Mouse (Mus musculus): ENCODE results near the gene Rb1. TPM values are rescaled to one million over a fixed set of nuclear protein-coding genes. Genes with fewer than 3 reads are reported as not detected.
A peak's percentile ranks its signal among the peaks of the same experiment; 100 is the strongest.

Rb1 gene
- polyA plus RNA-seq, 2 experiments = 15.6 to 29.6 TPM

DNA sequence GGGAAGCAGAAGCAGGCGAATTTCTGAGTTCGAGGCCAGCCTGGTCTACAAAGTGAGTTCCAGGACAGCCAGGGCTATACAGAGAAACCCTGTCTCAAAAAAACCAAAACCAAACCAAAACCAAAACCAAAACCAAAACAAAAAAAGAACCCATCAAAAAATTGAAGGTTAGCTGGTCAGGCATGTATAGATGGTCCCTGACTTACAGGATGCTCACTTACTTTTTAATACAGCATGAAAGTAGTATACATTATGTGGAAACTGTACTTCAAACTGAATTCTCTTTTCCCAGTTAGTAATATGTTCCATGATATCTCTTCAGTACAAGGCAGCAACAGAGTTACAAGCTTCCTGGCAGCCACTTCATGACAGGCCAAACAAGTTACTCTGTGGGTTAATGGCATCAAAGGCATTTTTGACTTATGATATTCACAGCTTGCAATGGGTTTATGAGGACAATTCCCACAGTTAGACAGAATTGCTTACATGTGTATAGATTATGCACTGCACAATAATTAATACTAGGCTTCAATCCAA is 81.5 kb downstream of the Rb1 start:
- no peak for ATAC-seq (ENCODE audit: low FRiP score, low read depth)
- Histone ChIP-seq H3K4me1 (ENCODE audit: control insufficient read depth, insufficient read depth, low read length) (no peaks in the 10 kb centered on the region), H3K4me2 (replicated peaks; ENCODE audit: low read depth, low read length, severe bottlenecking) (no peak overlapping the region), H3K9ac (ENCODE audit: low read depth, low read length, severe bottlenecking) (no peak overlapping the region), H3K4me3 (replicated peaks; ENCODE audit: low read length) (no peak overlapping the region), H3K27me3 (ENCODE audit: control insufficient read depth, insufficient read depth, low read length) (no peaks in the 10 kb centered on the region), H3K36me3 (ENCODE audit: control insufficient read depth, insufficient read depth, low read length) (peaks cover 4% of the 10 kb centered on the region; the same call in 1 of the 2 replicates), H3K27ac (replicated peaks; ENCODE audit: low read depth, low read length) (no peak overlapping the region), H3K9me3 (ENCODE audit: control insufficient read depth, low read length) (no peaks in the 10 kb centered on the region)
- WGBS = 95% methylated on average over 2 of the region's 2 CpGs
- DNase-seq (ENCODE audit: low spot score) = no peak
- no peak for TF ChIP-seq POLR2A (IDR thresholded peaks at IDR 0.05; ENCODE audit: borderline replicate concordance, extremely low read depth, insufficient read depth, insufficient read length)

DNA sequence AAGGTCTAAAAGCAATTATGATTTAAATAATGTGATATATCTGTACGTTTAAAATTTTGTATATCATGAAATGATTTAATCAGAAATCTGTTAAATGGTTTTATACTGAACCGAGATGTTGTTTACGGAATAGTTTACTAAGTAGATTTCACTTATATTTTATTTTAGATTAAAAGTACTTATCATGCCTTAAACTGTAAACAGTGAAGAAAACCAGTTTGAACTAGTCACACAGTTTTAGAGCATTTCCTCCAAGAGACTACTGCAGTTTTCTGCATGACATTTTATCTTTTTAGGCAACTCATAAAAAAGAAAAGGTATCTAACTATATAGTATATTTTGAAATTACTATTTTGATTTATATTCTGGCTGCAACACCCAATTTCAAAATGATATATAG is 85.8 kb downstream of the Rb1 start:
- ATAC-seq (ENCODE audit: low FRiP score, low read depth) (no peak), DNase-seq (ENCODE audit: low spot score) (peak; percentile 34)
- WGBS = 38% methylated on average over 3 of the region's 3 CpGs
- Histone ChIP-seq H3K27me3 (ENCODE audit: control insufficient read depth, insufficient read depth, low read length) (no peaks in the 10 kb centered on the region), H3K36me3 (ENCODE audit: control insufficient read depth, insufficient read depth, low read length) (peaks cover 4% of the 10 kb centered on the region; the same call in 1 of the 2 replicates), H3K27ac (replicated peaks; ENCODE audit: low read depth, low read length) (no peak overlapping the region), H3K9me3 (ENCODE audit: control insufficient read depth, low read length) (no peaks in the 10 kb centered on the region), H3K4me1 (ENCODE audit: control insufficient read depth, insufficient read depth, low read length) (peaks cover 13% of the 10 kb centered on the region), H3K4me2 (replicated peaks; ENCODE audit: low read depth, low read length, severe bottlenecking) (0 out of 2 replicates have a peak overlapping the region, but pooled peaks have one; percentile 17), H3K9ac (ENCODE audit: low read depth, low read length, severe bottlenecking) (no peak overlapping the region), H3K4me3 (replicated peaks; ENCODE audit: low read length) (0 out of 2 replicates have a peak overlapping the region, but pooled peaks have one; percentile 57)
- no peak for TF ChIP-seq POLR2A (IDR thresholded peaks at IDR 0.05; ENCODE audit: borderline replicate concordance, extremely low read depth, insufficient read depth, insufficient read length)

DNA sequence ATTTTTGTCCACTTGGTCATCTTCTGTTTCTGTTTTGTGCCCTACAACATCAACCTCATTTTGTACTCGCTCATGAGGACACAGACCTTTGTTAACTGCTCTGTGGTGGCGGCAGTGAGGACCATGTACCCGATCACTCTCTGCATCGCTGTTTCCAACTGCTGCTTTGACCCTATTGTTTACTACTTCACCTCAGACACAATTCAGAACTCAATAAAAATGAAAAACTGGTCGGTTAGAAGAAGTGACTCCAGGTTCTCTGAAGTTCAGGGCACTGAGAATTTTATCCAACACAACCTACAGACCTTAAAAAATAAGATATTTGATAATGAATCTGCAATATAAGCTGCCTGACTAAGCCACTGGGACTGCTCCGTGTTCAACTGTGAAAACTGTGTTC is 86.3 kb downstream of the Rb1 start:
- Histone ChIP-seq H3K27ac (replicated peaks; ENCODE audit: low read depth, low read length) (peak overlapping the region; percentile 95), H3K4me3 (replicated peaks; ENCODE audit: low read length) (peak overlapping the region; percentile 57), H3K9me3 (ENCODE audit: control insufficient read depth, low read length) (no peaks in the 10 kb centered on the region), H3K9ac (ENCODE audit: low read depth, low read length, severe bottlenecking) (peak overlapping the region; percentile 81), H3K27me3 (ENCODE audit: control insufficient read depth, insufficient read depth, low read length) (no peaks in the 10 kb centered on the region), H3K4me2 (replicated peaks; ENCODE audit: low read depth, low read length, severe bottlenecking) (peak overlapping the region; percentile 62), H3K4me1 (ENCODE audit: control insufficient read depth, insufficient read depth, low read length) (peaks cover 19% of the 10 kb centered on the region), H3K36me3 (ENCODE audit: control insufficient read depth, insufficient read depth, low read length) (peaks cover 4% of the 10 kb centered on the region; the same call in 1 of the 2 replicates)
- TF ChIP-seq POLR2A (IDR thresholded peaks at IDR 0.05; ENCODE audit: borderline replicate concordance, extremely low read depth, insufficient read depth, insufficient read length) = peak; percentile 26; the same call in 1 of the 2 replicates
- ATAC-seq (ENCODE audit: low FRiP score, low read depth) (peak; percentile 35; the same call in 1 of the 2 replicates), DNase-seq (ENCODE audit: low spot score) (peak; percentile 44)
- WGBS = 1% methylated on average over 6 of the region's 6 CpGs

DNA sequence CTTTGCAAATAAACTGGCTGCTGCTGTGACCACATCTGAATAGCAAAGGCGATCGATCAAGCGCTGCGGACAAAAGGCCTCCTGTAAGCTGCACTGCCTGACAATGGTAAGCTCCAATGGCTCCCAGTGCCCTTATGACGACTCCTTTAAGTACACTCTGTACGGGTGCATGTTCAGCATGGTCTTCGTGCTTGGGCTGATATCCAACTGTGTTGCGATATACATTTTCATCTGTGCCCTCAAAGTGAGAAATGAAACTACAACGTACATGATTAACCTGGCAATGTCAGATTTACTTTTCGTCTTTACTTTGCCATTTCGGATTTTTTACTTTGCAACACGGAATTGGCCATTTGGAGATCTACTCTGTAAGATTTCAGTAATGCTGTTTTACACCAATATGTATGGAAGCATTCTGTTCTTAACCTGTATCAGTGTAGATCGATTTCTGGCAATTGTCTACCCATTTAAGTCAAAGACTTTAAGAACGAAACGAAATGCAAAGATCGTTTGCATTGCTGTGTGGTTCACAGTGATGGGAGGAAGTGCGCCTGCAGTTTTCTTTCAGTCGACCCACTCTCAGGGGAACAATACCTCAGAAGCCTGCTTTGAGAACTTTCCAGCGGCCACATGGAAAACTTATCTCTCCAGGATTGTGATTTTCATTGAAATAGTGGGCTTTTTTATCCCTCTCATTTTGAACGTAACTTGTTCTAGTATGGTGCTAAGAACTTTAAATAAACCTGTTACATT is 86.9 kb downstream of the Rb1 start:
- Histone ChIP-seq H3K27me3 (ENCODE audit: control insufficient read depth, insufficient read depth, low read length) (no peaks in the 10 kb centered on the region), H3K4me2 (replicated peaks; ENCODE audit: low read depth, low read length, severe bottlenecking) (peak overlapping the region; percentile 62), H3K4me3 (replicated peaks; ENCODE audit: low read length) (peak overlapping the region; percentile 57), H3K9me3 (ENCODE audit: control insufficient read depth, low read length) (no peaks in the 10 kb centered on the region), H3K27ac (replicated peaks; ENCODE audit: low read depth, low read length) (peak overlapping the region; percentile 95), H3K4me1 (ENCODE audit: control insufficient read depth, insufficient read depth, low read length) (peaks cover 21% of the 10 kb centered on the region), H3K36me3 (ENCODE audit: control insufficient read depth, insufficient read depth, low read length) (peaks cover 4% of the 10 kb centered on the region; the same call in 1 of the 2 replicates), H3K9ac (ENCODE audit: low read depth, low read length, severe bottlenecking) (peak overlapping the region; percentile 81)
- peak; percentile 76 for DNase-seq (ENCODE audit: low spot score)
- ATAC-seq (ENCODE audit: low FRiP score, low read depth) = peak; percentile 70; the same call in 1 of the 2 replicates
- WGBS = under 1% methylated on average over 20 of the region's 20 CpGs
- TF ChIP-seq POLR2A (IDR thresholded peaks at IDR 0.05; ENCODE audit: borderline replicate concordance, extremely low read depth, insufficient read depth, insufficient read length) = peak; percentile 80; the same call in 1 of the 2 replicates

DNA sequence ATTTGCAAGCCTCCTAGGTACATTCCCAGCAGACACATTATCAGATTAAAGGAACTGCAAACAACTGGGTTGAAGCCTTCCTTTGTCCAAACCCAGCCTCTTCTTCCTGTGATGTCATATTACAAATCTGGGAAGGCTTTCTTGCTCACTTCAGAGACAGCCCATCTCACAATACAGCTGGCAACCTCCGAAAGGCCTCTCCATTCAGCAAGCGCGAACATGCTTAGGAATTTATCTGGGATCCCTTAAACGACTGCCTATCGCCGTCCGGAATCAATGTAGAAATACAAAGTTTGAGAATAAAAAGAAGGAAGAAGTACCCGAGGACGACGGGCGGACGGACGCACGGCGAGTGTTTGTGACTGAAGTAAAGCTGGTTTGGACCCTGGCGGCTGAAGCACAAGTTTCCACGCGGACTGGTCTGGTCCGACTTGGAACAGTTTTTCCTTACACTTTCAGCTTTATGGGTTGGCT is 87.7 kb downstream of the Rb1 start, which contains the start of gene Lpar6:
TSS of gene Lpar6 (plus strand) at position 48 of the 474 bp plus-strand sequence.
- WGBS = under 1% methylated on average over 19 of the region's 19 CpGs
- TF ChIP-seq POLR2A (IDR thresholded peaks at IDR 0.05; ENCODE audit: borderline replicate concordance, extremely low read depth, insufficient read depth, insufficient read length) = peak; percentile 63; the same call in 1 of the 2 replicates

More for the DNA sequence above, 87.7 kb downstream of the Rb1 start, which contains the start of gene Lpar6:
- Histone ChIP-seq H3K27me3 (ENCODE audit: control insufficient read depth, insufficient read depth, low read length) (no peaks in the 10 kb centered on the region), H3K4me1 (ENCODE audit: control insufficient read depth, insufficient read depth, low read length) (peaks cover 21% of the 10 kb centered on the region), H3K4me3 (replicated peaks; ENCODE audit: low read length) (peak within 1 kb of the TSS; percentile 57), H3K4me2 (replicated peaks; ENCODE audit: low read depth, low read length, severe bottlenecking) (peak within 1 kb of the TSS; percentile 62), H3K27ac (replicated peaks; ENCODE audit: low read depth, low read length) (peak within 1 kb of the TSS; percentile 95), H3K9ac (ENCODE audit: low read depth, low read length, severe bottlenecking) (peak within 1 kb of the TSS; percentile 81), H3K36me3 (ENCODE audit: control insufficient read depth, insufficient read depth, low read length) (peaks cover 4% of the 10 kb centered on the region; the same call in 1 of the 2 replicates), H3K9me3 (ENCODE audit: control insufficient read depth, low read length) (no peaks in the 10 kb centered on the region)
- DNase-seq (ENCODE audit: low spot score) (peak; percentile 85), ATAC-seq (ENCODE audit: low FRiP score, low read depth) (peak; percentile 82)

Data from limb, embryonic 14.5 days (tissue).